Mouse (Mus musculus) ES-E14 (cell line): ENCODE measurements at regions not wholly inside any gene's neighbourhood (a gene's known extent, or its start where the extent isn't known, plus 50 kb on each side); places are given as distances from the start of the nearest gene placed in this dataset.

ENCODE experiments used
- DNase-seq: peaks from one replicate; pipeline ENCODE4 v3.0.0-alpha.2; 2013; ENCODE audit warnings: low read depth, low spot score
- H3K27ac ChIP-seq: 2 replicates; pipeline ENCODE4 v1.5.1; 2012; ENCODE audit warnings: low read depth, mild to moderate bottlenecking, low read length, moderate library complexity, mixed read lengths; ENCODE audit not compliant: poor library complexity, insufficient read depth, severe bottlenecking
- H3K36me3 ChIP-seq: 2 replicates; pipeline ENCODE4 v1.6.1; 2012; ENCODE audit warnings: mild to moderate bottlenecking, low read length, moderate library complexity, mixed read lengths; ENCODE audit not compliant: control insufficient read depth, poor library complexity, insufficient read depth, severe bottlenecking
- H3K4me1 ChIP-seq, 2 experiments: fragments of 150-350 bp in 1 of 2; sonication (generic) in 1 of 2; 2 replicates each; pipeline ENCODE4 v1.6.1; 2012; ENCODE audit warnings: low read length in 2 of 2, mild to moderate bottlenecking in 1 of 2, mixed read lengths in 1 of 2; ENCODE audit not compliant: control insufficient read depth in 2 of 2, insufficient read depth in 2 of 2, poor library complexity in 1 of 2
- H3K4me3 ChIP-seq, 2 experiments: fragments of 150-350 bp in 1 of 2; sonication (generic) in 1 of 2; 2 replicates each; pipeline ENCODE4 v1.5.1; 2012; ENCODE audit warnings: low read length in 2 of 2, low read depth in 1 of 2, mild to moderate bottlenecking in 1 of 2, mixed read lengths in 1 of 2; ENCODE audit not compliant: insufficient read depth in 1 of 2, poor library complexity in 1 of 2, severe bottlenecking in 1 of 2
- H3K9ac ChIP-seq: 2 replicates; pipeline ENCODE4 v1.6.1; 2012; ENCODE audit warnings: low read depth, mild to moderate bottlenecking, low read length, mixed read lengths; ENCODE audit not compliant: poor library complexity, insufficient read depth, severe bottlenecking
- H3K9me3 ChIP-seq: fragments of 150-350 bp; sonication (generic); 2 replicates; pipeline ENCODE4 v1.6.1; 2012; ENCODE audit warnings: low read depth, mild to moderate bottlenecking, low read length; ENCODE audit not compliant: control insufficient read depth, insufficient read depth
- CHD2 ChIP-seq: IDR thresholded peaks from 2 replicates; pipeline ENCODE4 v1.6.1; 2014; ENCODE audit warnings: mild to moderate bottlenecking, low read depth, low read length, inconsistent platforms
- HCFC1 ChIP-seq: IDR thresholded peaks from 2 replicates; pipeline ENCODE4 v1.6.1; 2012; ENCODE audit warnings: low read length, inconsistent platforms, borderline replicate concordance; ENCODE audit not compliant: insufficient read depth
- MAFK ChIP-seq: IDR thresholded peaks from 2 replicates; pipeline ENCODE4 v1.6.1; 2014; ENCODE audit warnings: mild to moderate bottlenecking, low read depth, low read length, inconsistent platforms; ENCODE audit not compliant: insufficient read depth
- ZC3H11A ChIP-seq: IDR thresholded peaks from 2 replicates; pipeline ENCODE4 v1.6.1; 2012; ENCODE audit warnings: low read depth, mild to moderate bottlenecking, inconsistent platforms, low read length, borderline replicate concordance
- ZNF384 ChIP-seq: IDR thresholded peaks from 2 replicates; pipeline ENCODE4 v1.6.1; 2012; ENCODE audit warnings: low read depth, low read length, inconsistent platforms
- in situ Hi-C, 2 experiments: fragments of 600-800 bp; cut with MboI; formaldehyde crosslinking; loops; one replicate each; pipeline ENCODE4 v1.15.1; 2025; ENCODE audit warnings: low sequenced_read_pairs in 2 of 2, inconsistent platforms in 1 of 2; ENCODE audit not compliant: unreplicated experiment in 2 of 2

DNA sequence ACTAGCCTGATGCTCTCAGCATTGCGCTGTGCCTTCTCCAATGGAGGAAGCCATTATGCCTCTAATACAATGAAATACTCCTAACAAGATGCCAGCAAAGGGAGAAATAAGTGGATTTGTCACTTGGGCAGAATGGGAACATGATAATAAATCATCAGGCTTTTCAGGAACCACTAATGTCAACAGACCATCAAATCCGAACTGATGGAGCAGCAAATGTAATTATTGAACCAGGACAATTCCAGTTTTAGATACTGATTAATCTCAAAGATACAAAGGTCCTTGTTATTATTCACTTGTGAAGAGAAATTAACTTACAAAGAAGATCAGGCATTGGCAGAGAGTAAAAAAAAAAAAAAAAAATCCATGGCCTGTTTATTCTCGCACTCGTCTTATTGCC lies 53.7 kb upstream of the Vamp9 start:
- Histone ChIP-seq H3K27ac (no peak overlapping the region), H3K4me1 (no peaks in the 10 kb centered on the region), H3K4me3 (no peak overlapping the region), H3K9ac (no peak overlapping the region), H3K36me3 (no peaks in the 10 kb centered on the region), H3K9me3 (no peaks in the 10 kb centered on the region)
- no peak for DNase-seq
- TF ChIP-seq HCFC1 (no peak), CHD2 (no peak), ZC3H11A (no peak), MAFK (no peak), ZNF384 (no peak)
- in situ Hi-C loops: no loop called here
